Mouse (Mus musculus): ENCODE data around the gene Sipa1l1. TPM values are rescaled to one million over a fixed set of nuclear protein-coding genes. Genes with fewer than 3 reads are reported as not detected.

The Sipa1l1 gene
- total RNA-seq, 2 experiments from 2014 or later = 27.7 to 32.6 TPM

GRCm38 (mm10) chr12:82367345-82367744 is 198.2 kb downstream of the Sipa1l1 start:
- no peak for DNase-seq (ENCODE audit: low spot score in 2 of 2)

DNA sequence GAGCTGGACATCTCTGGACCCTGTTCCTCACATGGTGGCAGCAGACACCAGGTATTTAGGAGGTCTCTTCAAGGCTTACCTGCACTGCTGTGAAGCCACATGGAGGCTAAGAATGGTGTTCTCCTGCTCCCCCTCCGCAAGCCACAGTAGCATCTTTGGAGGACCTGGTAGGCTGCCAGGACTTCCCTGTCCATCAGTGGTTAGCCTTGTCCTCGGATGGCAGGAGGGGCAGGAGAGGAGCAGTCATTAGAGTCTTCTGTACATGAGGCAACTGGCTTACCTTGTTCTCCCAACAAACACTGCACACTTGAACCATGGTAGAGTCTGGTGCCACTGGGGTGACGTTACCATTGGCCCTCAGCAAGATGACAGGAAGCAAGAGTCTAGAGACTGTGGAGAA is 198.9 kb downstream of the Sipa1l1 start:
- no peak for DNase-seq (ENCODE audit: low spot score in 2 of 2)

GRCm38 (mm10) chr12:82369402-82370160 is 200.5 kb downstream of the Sipa1l1 start:
- DNase-seq (ENCODE audit: low spot score in 2 of 2) = no peak

DNA sequence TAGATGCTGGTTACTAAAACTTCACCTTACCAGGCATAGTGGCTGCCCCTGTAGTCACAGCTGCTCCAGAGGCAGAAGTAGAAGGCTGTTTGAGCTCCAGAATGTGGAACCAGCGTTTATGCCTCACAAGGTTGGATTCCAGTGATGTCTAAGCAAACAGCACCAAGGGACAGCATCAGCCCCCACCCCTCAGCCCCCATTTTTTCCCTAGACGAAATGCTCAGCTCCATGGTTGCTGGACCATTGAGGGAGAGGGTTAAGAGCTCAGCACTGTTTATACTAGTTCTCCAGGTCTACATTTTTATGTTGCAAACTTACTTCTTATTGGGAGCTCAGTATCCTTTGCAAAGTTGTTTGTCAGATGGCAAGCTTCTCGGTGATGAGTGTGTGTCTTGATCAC is 202.1 kb downstream of the Sipa1l1 start:
- no peak for DNase-seq (ENCODE audit: low spot score in 2 of 2)

DNA sequence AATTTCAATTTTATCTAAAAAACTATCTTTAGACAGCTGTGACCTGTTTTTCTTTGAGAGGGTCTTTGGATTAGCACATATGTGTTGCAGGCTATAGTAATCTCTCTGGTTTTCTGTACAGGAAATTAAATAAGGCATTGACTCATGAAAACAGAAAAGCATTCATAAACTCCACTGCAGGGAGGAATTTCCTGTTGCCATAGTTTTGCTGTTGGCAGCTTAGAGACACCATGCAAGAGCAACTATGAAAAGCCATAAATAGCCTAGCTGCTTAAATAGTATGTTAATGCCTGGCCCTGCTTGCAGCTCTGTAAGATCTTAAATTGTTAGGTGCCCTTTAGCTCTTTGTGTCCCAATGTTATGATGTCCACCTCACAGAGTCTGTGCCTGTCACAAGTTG is 204.9 kb downstream of the Sipa1l1 start:
- DNase-seq (ENCODE audit: low spot score in 2 of 2) = no peak

DNA sequence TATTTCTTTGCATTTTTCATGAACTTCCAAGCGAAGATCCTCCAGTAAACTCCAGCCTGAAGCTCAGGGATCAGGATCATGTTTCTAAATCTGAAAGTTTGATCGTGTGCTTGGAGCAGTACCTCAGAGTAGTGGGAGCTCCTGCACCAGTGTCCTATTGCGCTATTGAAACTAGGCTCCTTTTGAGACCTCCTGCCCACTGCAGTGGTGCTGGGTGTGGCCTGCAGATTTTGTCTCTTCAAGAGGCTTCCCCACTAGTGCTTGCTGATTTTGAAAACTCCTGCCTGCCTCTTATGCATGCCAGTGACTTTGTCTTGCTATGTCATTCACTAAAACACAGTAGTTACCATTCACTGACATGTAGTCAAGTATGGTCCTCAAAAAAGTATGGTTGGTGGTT is 213.8 kb downstream of the Sipa1l1 start:
- no peak for DNase-seq (ENCODE audit: low spot score in 2 of 2)

- DNase-seq (ENCODE audit: low spot score in 2 of 2) = no peak
Measured at GRCm38 (mm10) chr12:82384719-82385118, 215.6 kb downstream of the Sipa1l1 start.

DNA sequence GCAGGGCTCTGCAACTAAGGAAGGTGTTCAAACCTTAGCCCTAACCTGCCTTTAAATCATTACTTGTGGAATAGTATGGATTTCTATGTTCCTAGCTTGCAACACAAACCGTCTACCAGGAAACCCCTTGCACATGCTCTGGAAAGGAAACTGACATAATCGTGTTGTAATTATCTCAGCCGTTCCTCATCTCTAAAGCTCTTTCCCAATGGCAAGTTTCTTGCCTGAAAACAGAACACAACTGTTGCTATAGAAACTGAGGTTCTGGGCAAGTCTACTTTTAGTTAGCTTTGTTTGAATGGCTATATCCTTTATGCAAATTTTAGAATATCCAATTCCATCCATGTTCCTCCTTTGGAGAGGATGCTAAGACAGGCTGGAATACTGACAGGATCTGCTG is 217.9 kb downstream of the Sipa1l1 start:
- DNase-seq (ENCODE audit: low spot score in 2 of 2) = no peak

GRCm38 (mm10) chr12:82387647-82388046 is 218.5 kb downstream of the Sipa1l1 start:
- DNase-seq (ENCODE audit: low spot score in 2 of 2) = no peak

- DNase-seq (ENCODE audit: low spot score in 2 of 2) = no peak
Measured at GRCm38 (mm10) chr12:82388144-82388543, 219.0 kb downstream of the Sipa1l1 start.

DNA sequence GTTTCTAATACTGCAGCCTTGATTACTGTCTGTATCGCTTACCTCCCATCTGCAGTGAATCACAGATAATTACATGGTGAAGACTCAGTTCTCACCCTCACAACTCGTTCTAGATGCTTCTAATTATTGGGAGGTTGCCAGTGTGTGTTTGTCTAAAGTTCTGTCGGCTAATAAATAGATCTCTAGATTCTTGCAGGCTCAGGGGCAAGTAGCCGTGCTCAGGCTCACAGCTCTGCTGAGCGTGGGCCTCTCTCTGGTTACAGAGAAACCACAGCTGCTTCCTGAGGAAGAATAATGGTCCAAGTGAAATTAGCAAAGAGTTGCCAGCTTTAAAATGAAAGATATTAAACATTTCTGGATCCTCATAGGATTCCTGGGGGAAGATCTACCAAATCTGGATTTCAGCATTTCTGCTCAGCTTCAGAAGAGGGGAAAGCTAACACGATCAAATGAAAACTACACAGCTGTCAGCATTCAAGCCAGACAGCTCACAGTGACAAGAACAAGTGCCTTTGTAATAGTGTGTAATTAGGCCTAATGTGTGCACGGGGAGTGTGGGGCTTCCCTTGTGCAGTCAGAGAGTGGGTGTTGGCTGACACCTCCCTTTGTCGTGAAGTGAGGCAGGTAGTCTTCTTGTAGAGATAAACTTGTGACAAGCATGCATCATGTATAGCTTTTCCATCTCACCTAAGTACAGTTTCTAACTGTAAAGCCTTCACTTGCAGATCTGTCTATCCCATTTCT is 225.2 kb downstream of the Sipa1l1 start:
- DNase-seq (ENCODE audit: low spot score in 2 of 2) = no peak

GRCm38 (mm10) chr12:82395194-82395593 is 226.1 kb downstream of the Sipa1l1 start:
- DNase-seq (ENCODE audit: low spot score in 2 of 2) = no peak

DNA sequence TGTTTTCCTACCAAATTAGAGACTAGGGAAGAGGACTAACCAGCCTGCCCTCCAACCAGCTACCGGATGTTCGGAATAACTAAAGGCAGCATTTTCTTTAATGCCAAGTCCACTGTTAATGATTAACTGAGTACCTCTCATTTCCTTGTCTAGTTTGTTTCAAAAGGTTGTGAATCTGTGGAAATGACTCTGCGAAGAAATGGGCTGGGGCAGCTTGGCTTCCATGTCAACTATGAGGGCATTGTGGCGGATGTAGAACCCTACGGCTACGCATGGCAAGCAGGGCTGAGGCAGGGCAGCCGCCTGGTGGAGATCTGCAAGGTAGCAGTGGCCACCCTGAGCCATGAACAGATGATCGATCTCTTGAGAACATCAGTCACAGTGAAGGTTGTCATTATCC is 228.1 kb downstream of the Sipa1l1 start:
- no peak for DNase-seq (ENCODE audit: low spot score in 2 of 2)

- no peak for DNase-seq (ENCODE audit: low spot score in 2 of 2)
Measured at GRCm38 (mm10) chr12:82397751-82398150, 228.6 kb downstream of the Sipa1l1 start.

- no peak for DNase-seq (ENCODE audit: low spot score in 2 of 2)
Measured at GRCm38 (mm10) chr12:82398926-82399325, 229.8 kb downstream of the Sipa1l1 start.

- DNase-seq (ENCODE audit: low spot score in 2 of 2) = no peak
Measured at GRCm38 (mm10) chr12:82399971-82400720, 231.0 kb downstream of the Sipa1l1 start.

DNA sequence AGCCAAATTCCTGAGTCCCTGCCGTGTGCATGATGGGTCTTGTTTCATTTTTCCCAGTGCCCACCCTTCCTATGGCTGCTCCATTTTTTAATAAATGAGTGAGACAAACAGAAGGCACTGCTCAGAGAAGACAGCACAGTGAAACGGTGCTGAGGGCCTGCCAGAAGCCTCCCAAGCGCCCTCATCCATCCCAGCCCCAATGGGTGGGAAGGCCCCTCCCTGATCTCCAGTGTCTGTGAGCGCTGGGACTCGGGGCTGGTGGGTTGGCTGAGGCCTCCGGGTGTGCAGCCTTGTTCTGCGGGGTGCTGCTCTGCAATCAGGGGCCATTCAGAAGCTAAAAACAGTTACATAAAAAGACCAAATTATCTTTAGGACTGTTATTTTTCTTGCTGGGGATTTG is 231.7 kb downstream of the Sipa1l1 start:
- no peak for DNase-seq (ENCODE audit: low spot score in 2 of 2)

DNA sequence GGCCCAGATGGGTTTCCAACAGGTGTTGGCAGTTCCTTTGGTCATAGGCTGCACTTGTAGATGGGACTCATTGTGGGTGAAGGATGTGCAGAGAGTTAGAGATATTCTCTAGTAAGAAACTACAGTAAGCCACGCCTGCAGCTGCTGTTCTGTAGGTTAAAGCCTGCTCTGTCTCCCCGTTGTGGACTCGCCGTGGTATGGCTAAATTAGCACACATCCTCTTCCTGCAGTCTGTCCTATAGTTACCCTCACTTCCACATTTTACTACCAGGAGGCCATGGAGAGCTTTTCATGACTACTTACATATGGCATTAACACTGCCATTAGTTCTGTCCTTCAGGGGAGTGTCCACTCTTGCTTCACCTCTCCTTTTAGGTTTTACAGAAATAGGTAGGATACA is 232.3 kb downstream of the Sipa1l1 start:
- no peak for DNase-seq (ENCODE audit: low spot score in 2 of 2)

DNA sequence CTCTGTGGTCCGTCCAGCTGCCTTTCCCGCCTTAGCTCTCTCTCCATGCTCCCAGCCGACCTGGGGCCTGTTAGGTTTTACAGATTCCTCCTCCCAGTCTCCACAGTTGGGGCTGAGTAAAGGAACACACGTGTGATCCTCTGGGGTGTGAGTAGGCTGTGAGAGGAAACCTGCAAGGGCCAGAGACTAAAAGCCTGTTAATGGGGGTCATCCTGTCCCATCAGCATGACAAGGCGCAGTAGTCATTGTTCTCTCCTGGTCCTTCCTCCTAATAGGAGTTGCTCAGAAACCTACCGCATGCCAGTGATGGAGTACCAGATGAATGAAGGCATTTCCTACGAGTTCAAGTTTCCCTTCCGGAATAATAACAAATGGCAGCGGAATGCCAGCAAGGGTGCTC is 233.5 kb downstream of the Sipa1l1 start:
- DNase-seq (ENCODE audit: low spot score in 2 of 2) = no peak

- no peak for DNase-seq (ENCODE audit: low spot score in 2 of 2)
Measured at GRCm38 (mm10) chr12:82407531-82408255, 238.6 kb downstream of the Sipa1l1 start.

DNA sequence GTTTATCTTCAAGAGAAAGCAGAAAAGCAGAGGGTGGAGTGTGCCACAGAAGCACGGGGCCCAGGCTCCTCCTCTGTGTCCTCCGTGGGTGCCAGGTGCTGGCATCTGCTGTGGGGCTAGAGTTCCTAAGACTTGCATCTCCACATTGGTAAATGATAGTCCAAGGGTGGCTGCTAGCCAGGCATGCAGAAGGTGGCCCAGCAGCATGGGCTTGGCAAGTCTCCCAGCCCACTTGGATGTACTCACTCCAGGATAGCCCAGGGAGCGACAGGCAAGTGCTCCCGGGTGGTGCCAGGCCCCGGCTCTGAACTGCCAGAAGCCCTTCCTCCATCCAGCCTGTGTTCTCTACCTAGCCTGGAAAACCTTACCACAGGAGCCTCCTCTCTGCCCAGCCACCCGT is 239.4 kb downstream of the Sipa1l1 start:
- no peak for DNase-seq (ENCODE audit: low spot score in 2 of 2)

Measured in adrenal gland, adult 18-20 months (tissue).